Mouse (Mus musculus) C2C12 (cell line): ENCODE measurements around the gene Gm20388. TPM values are rescaled to one million over a fixed set of nuclear protein-coding genes. Genes with fewer than 3 reads are reported as not detected.

Experiments used
- H3K27me3 ChIP-seq: one replicate; pipeline ENCODE4 v1.6.1; 2011; ENCODE audit not compliant: control insufficient read depth, insufficient read depth, insufficient read length
- H3K36me3 ChIP-seq: one replicate; pipeline ENCODE4 v1.6.1; 2011; ENCODE audit not compliant: control insufficient read depth, insufficient read depth
- H3K4me3 ChIP-seq: one replicate; pipeline ENCODE4 v1.5.1; 2011; ENCODE audit warnings: mild to moderate bottlenecking, control low read depth; ENCODE audit not compliant: poor library complexity, insufficient read depth, severe bottlenecking
- H3K79me2 ChIP-seq: one replicate; pipeline ENCODE4 v1.6.1; 2011; ENCODE audit not compliant: control insufficient read depth, insufficient read depth
- H3K79me3 ChIP-seq: one replicate; pipeline ENCODE4 v1.6.1; 2011; ENCODE audit warnings: low read depth, control low read depth
- H3ac ChIP-seq: one replicate; pipeline ENCODE3; 2011; ENCODE audit warnings: low read depth; ENCODE audit not compliant: control insufficient read depth, insufficient read length
- CEBPB ChIP-seq: IDR thresholded peaks from one replicate; pipeline ENCODE4 v1.6.1; 2011; ENCODE audit warnings: low read depth, mild to moderate bottlenecking, control low read depth, moderate library complexity
- CTCF ChIP-seq: IDR thresholded peaks from one replicate; pipeline ENCODE4 v1.5.1; 2011; ENCODE audit not compliant: control insufficient read depth, insufficient read depth, insufficient read length
- FOSL1 ChIP-seq: IDR thresholded peaks from one replicate; pipeline ENCODE4 v1.8.0; 2011; ENCODE audit warnings: mild to moderate bottlenecking, low read length; ENCODE audit not compliant: poor library complexity, insufficient read depth, severe bottlenecking
- MAX ChIP-seq: IDR thresholded peaks from one replicate; pipeline ENCODE4 v1.6.1; 2011; ENCODE audit warnings: mild to moderate bottlenecking, control low read depth
- MYOD1 ChIP-seq: IDR thresholded peaks from one replicate; pipeline ENCODE4 v1.6.1; 2011; ENCODE audit warnings: low read depth; ENCODE audit not compliant: control insufficient read depth, insufficient read length
- MYOG ChIP-seq: IDR thresholded peaks from one replicate; pipeline ENCODE4 v1.6.1; 2011; ENCODE audit not compliant: control insufficient read depth, insufficient read length; ENCODE audit errors: extremely low read depth
- USF1 ChIP-seq: IDR thresholded peaks from one replicate; pipeline ENCODE4 v1.6.1; 2011; ENCODE audit warnings: low read depth, mild to moderate bottlenecking, control low read depth, moderate library complexity
- polyA plus RNA-seq: library from polyadenylated mRNA; unstranded; fragments of >200 nt; fragmentation: generic; extraction: Trizol; gene quantifications from one replicate; pipeline ENCODE4 v1.2.1, GENCODE M21; 2012; ENCODE audit warnings: missing spikeins

Gm20388 gene
- polyA plus RNA-seq, 1 experiment: 15.0 TPM

- no peaks in the 10 kb centered on the region for H3K36me3 ChIP-seq
- no peaks in the 10 kb centered on the region for H3K27me3 ChIP-seq
- TF ChIP-seq FOSL1 (no peak), MAX (no peak), CEBPB (no peak), CTCF (no peak), MYOG (no peak), MYOD1 (no peak), USF1 (no peak)
- no peaks in the 10 kb centered on the region for H3K79me2 ChIP-seq
- no peaks in the 10 kb centered on the region for H3K79me3 ChIP-seq
- H3ac ChIP-seq: no peak overlapping the region
- H3K4me3 ChIP-seq: no peak overlapping the region
Measured at GRCm38 (mm10) chr8:124082616-124083015, 4172.0 kb downstream of the Gm20388 start.

- Histone ChIP-seq H3K36me3 (no peaks in the 10 kb centered on the region), H3K27me3 (no peaks in the 10 kb centered on the region), H3K79me2 (no peaks in the 10 kb centered on the region), H3K4me3 (no peak overlapping the region), H3ac (no peak overlapping the region), H3K79me3 (no peaks in the 10 kb centered on the region)
- TF ChIP-seq USF1 (no peak), MYOD1 (no peak), FOSL1 (no peak), CEBPB (no peak), CTCF (no peak), MYOG (no peak), MAX (no peak)
Measured at GRCm38 (mm10) chr8:124083611-124084010, 4173.0 kb downstream of the Gm20388 start.

GRCm38 (mm10) chr8:124085668-124086067, 4175.0 kb downstream of the Gm20388 start:
- Histone ChIP-seq H3K27me3 (no peaks in the 10 kb centered on the region), H3K36me3 (no peaks in the 10 kb centered on the region), H3K79me3 (no peaks in the 10 kb centered on the region), H3K4me3 (no peak overlapping the region), H3ac (no peak overlapping the region), H3K79me2 (no peaks in the 10 kb centered on the region)
- TF ChIP-seq CTCF: no peak
- TF ChIP-seq MAX: no peak
- no peak for TF ChIP-seq FOSL1
- no peak for TF ChIP-seq MYOD1
- no peak for TF ChIP-seq MYOG
- TF ChIP-seq USF1: no peak
- TF ChIP-seq CEBPB: no peak

GRCm38 (mm10) chr8:124088092-124088613, 4177.5 kb downstream of the Gm20388 start:
- H3K79me3 ChIP-seq: no peaks in the 10 kb centered on the region
- TF ChIP-seq MYOD1 (no peak), MYOG (no peak), MAX (no peak), CTCF (no peak), FOSL1 (no peak), USF1 (no peak), CEBPB (no peak)
- no peaks in the 10 kb centered on the region for H3K27me3 ChIP-seq
- H3ac ChIP-seq: no peak overlapping the region
- H3K36me3 ChIP-seq: no peaks in the 10 kb centered on the region
- H3K79me2 ChIP-seq: no peaks in the 10 kb centered on the region
- H3K4me3 ChIP-seq: no peak overlapping the region

- H3K79me3 ChIP-seq: no peaks in the 10 kb centered on the region
- no peaks in the 10 kb centered on the region for H3K36me3 ChIP-seq
- no peaks in the 10 kb centered on the region for H3K79me2 ChIP-seq
- H3K4me3 ChIP-seq: no peak overlapping the region
- no peak overlapping the region for H3ac ChIP-seq
- TF ChIP-seq MAX (no peak), USF1 (no peak), MYOG (no peak), MYOD1 (no peak), CTCF (no peak), FOSL1 (no peak), CEBPB (no peak)
- H3K27me3 ChIP-seq: no peaks in the 10 kb centered on the region
Measured at GRCm38 (mm10) chr8:124089016-124089415, 4178.4 kb downstream of the Gm20388 start.

GRCm38 (mm10) chr8:124090473-124090872, 4179.8 kb downstream of the Gm20388 start:
- Histone ChIP-seq H3K4me3 (no peak overlapping the region), H3ac (no peak overlapping the region), H3K79me2 (no peaks in the 10 kb centered on the region), H3K36me3 (no peaks in the 10 kb centered on the region), H3K27me3 (no peaks in the 10 kb centered on the region), H3K79me3 (no peaks in the 10 kb centered on the region)
- no peak for TF ChIP-seq MYOG
- no peak for TF ChIP-seq FOSL1
- TF ChIP-seq CEBPB: no peak
- no peak for TF ChIP-seq USF1
- TF ChIP-seq MAX: no peak
- no peak for TF ChIP-seq MYOD1
- TF ChIP-seq CTCF: no peak
